Mouse (Mus musculus) cerebellum, postnatal 36 days (tissue): ENCODE measurements around the gene Duox2.

ENCODE experiments used
- DNase-seq, 2 experiments: peaks; one replicate each; pipeline ENCODE4 v3.0.0; 2021 to 2022; ENCODE audit warnings: mixed read lengths in 2 of 2

Gene Duox2

GRCm38 (mm10) chr2:122236321-122236720 is 61.9 kb downstream of the Duox2 start:
- no peak for DNase-seq

GRCm38 (mm10) chr2:122235425-122235824 is 62.8 kb downstream of the Duox2 start:
- no peak for DNase-seq

- DNase-seq, result peak; percentile 61 to 75
These were observed 63.5 kb downstream of the Duox2 start, which contains the start of gene Sord for GRCm38 (mm10) chr2:122234611-122235288. Gene Sord (plus strand): TSS chr2:122234749.

- DNase-seq, result peak; percentile 29 to 35
These were observed 64.3 kb downstream of the Duox2 start for GRCm38 (mm10) chr2:122233759-122234557.

GRCm38 (mm10) chr2:122233341-122233740 is 64.9 kb downstream of the Duox2 start:
- DNase-seq, result no peak

- DNase-seq, result no peak
These were observed 66.6 kb downstream of the Duox2 start for GRCm38 (mm10) chr2:122231616-122232015.

- DNase-seq, result no peak
These were observed 67.9 kb downstream of the Duox2 start for GRCm38 (mm10) chr2:122230395-122230794.
